Mouse (Mus musculus) liver, embryonic 14.5 days (tissue): ENCODE results near the gene Nkd2. TPM values are rescaled to one million over a fixed set of nuclear protein-coding genes. Genes with fewer than 3 reads are reported as not detected.
A peak's percentile ranks its signal among the peaks of the same experiment; 100 is the strongest.

Experiments used
- ATAC-seq: fragments of 200-750 bp; cut with Nextera tagmentation; 2 replicates; pipeline ENCODE4 v1.8.0; 2017; ENCODE audit warnings: moderate number of reproducible peaks, mild to moderate bottlenecking, moderate library complexity; ENCODE audit not compliant: insufficient read depth
- DNase-seq, 3 experiments: peaks; one replicate each; pipeline ENCODE4 v3.0.0-alpha.2; 2012 to 2013; ENCODE audit warnings: low read depth in 3 of 3, low spot score in 3 of 3
- H3K27ac ChIP-seq: fragments of 300-500 bp; sonication (generic); 2 replicates; pipeline ENCODE4 v1.5.1; 2014; ENCODE audit warnings: moderate library complexity, mild to moderate bottlenecking, control low read depth, inconsistent platforms
- H3K27me3 ChIP-seq: fragments of 300-500 bp; sonication (generic); 2 replicates; pipeline ENCODE4 v1.6.1; 2014; ENCODE audit warnings: mild to moderate bottlenecking, low read length, moderate library complexity; ENCODE audit not compliant: control insufficient read depth, insufficient read depth
- H3K36me3 ChIP-seq: fragments of 300-500 bp; sonication (generic); replicated peaks from 2 replicates; pipeline ENCODE4 v1.6.1; 2014; ENCODE audit warnings: low read depth; ENCODE audit not compliant: control insufficient read depth, insufficient read depth
- H3K4me1 ChIP-seq, 2 experiments: fragments of 200-500 bp in 1 of 2; fragments of 300-500 bp in 1 of 2; sonication (generic) in 1 of 2; replicated peaks; 2 replicates each; pipeline ENCODE4 v1.6.1; 2012 to 2014; ENCODE audit warnings: antibody characterized with exemption in 1 of 2, inconsistent platforms in 1 of 2, low read length in 1 of 2; ENCODE audit not compliant: control insufficient read depth in 2 of 2, insufficient read depth in 2 of 2
- H3K4me2 ChIP-seq: fragments of 300-500 bp; sonication (generic); 2 replicates; pipeline ENCODE4 v1.6.1; 2014; ENCODE audit warnings: low read depth, mild to moderate bottlenecking, control low read depth, moderate library complexity
- H3K4me3 ChIP-seq, 2 experiments: fragments of 200-500 bp in 1 of 2; fragments of 300-500 bp in 1 of 2; sonication (generic) in 1 of 2; 2 replicates each; pipeline ENCODE4 v1.5.1; 2012 to 2014; ENCODE audit warnings: low read depth in 2 of 2, low read length in 2 of 2, mild to moderate bottlenecking in 2 of 2, control low read depth in 1 of 2, inconsistent platforms in 1 of 2, moderate library complexity in 1 of 2; ENCODE audit not compliant: insufficient read depth in 1 of 2
- H3K9ac ChIP-seq: fragments of 300-500 bp; sonication (generic); replicated peaks from 2 replicates; pipeline ENCODE4 v1.6.1; 2014; ENCODE audit warnings: mild to moderate bottlenecking, control low read depth, moderate library complexity
- H3K9me3 ChIP-seq: fragments of 300-500 bp; sonication (generic); 2 replicates; pipeline ENCODE4 v1.6.1; 2016; ENCODE audit warnings: low read length, mixed read lengths; ENCODE audit not compliant: control insufficient read depth
- CTCF ChIP-seq: IDR thresholded peaks from 2 replicates; pipeline ENCODE4 v1.5.1; 2016; ENCODE audit warnings: antibody characterized with exemption, low read depth, control low read depth
- EP300 ChIP-seq: IDR thresholded peaks from 2 replicates; pipeline ENCODE4 v1.6.1; 2016; ENCODE audit warnings: antibody characterized with exemption, low read depth
- WGBS: fragments of 180-500 bp; shearing (Covaris S2); extraction: QIAGEN DNeasy Blood & Tissue Kit; methylation state at CpG from one replicate; pipeline ENCODE4 v1.1.7; 2014; ENCODE audit not compliant: insufficient replicate concordance; 5-methylcytosine and 5-hydroxymethylcytosine counted together
- polyA plus RNA-seq, 2 experiments: library from polyadenylated mRNA; depleted of rRNA in 1 of 2; stranded (reverse) in 1 of 2; unstranded in 1 of 2; fragments of >200 nt; fragmentation: Nextera tagmentation in 1 of 2; extraction: Ambion mirVana in 1 of 2; gene quantifications; 2 replicates each; pipeline versions ENCODE4 v1.2.1 to v1.2.3; 2012 to 2014

The Nkd2 gene
- polyA plus RNA-seq, 2 experiments, result 0.15 to 0.19 TPM

GRCm38 (mm10) chr13:73835791-73836190, 11.6 kb downstream of the Nkd2 start:
- no peaks in the 10 kb centered on the region for H3K36me3 ChIP-seq
- H3K9me3 ChIP-seq, result no peaks in the 10 kb centered on the region
- no peak overlapping the region for H3K9ac ChIP-seq
- H3K4me2 ChIP-seq, result no peak overlapping the region
- H3K4me3 ChIP-seq, result no peak overlapping the region
- no peak overlapping the region for H3K27ac ChIP-seq
- no peaks in the 10 kb centered on the region for H3K27me3 ChIP-seq
- DNase-seq, result no peak
- 44% methylated on average over 4 of the region's 4 CpGs for WGBS
- ATAC-seq, result no peak
- TF ChIP-seq CTCF (no peak), EP300 (no peak)
- no peaks in the 10 kb centered on the region for H3K4me1 ChIP-seq

- no peaks in the 10 kb centered on the region for H3K27me3 ChIP-seq
- TF ChIP-seq CTCF, result no peak
- no peak for TF ChIP-seq EP300
- no peaks in the 10 kb centered on the region for H3K4me1 ChIP-seq
- H3K27ac ChIP-seq, result no peak overlapping the region
- H3K36me3 ChIP-seq, result no peaks in the 10 kb centered on the region
- ATAC-seq (no peak), DNase-seq (no peak)
- WGBS, result 61% methylated on average over 12 of the region's 12 CpGs
- H3K4me2 ChIP-seq, result no peak overlapping the region
- no peaks in the 10 kb centered on the region for H3K9me3 ChIP-seq
- no peak overlapping the region for H3K9ac ChIP-seq
- no peak overlapping the region for H3K4me3 ChIP-seq
Observed at GRCm38 (mm10) chr13:73833809-73834208, 13.6 kb downstream of the Nkd2 start.

GRCm38 (mm10) chr13:73831486-73831885, 15.9 kb downstream of the Nkd2 start:
- Histone ChIP-seq H3K9ac (no peak overlapping the region), H3K4me2 (no peak overlapping the region), H3K27ac (no peak overlapping the region), H3K4me3 (no peak overlapping the region), H3K4me1 (no peaks in the 10 kb centered on the region), H3K9me3 (no peaks in the 10 kb centered on the region), H3K36me3 (no peaks in the 10 kb centered on the region), H3K27me3 (no peaks in the 10 kb centered on the region)
- 2% methylated on average over 2 of the region's 2 CpGs for WGBS
- TF ChIP-seq CTCF (peak; percentile 88), EP300 (no peak)
- ATAC-seq, result no peak
- DNase-seq, result peak in 2 of 3 experiments; percentile 20 to 33

- Histone ChIP-seq H3K27me3 (no peaks in the 10 kb centered on the region), H3K9me3 (no peaks in the 10 kb centered on the region), H3K9ac (no peak overlapping the region), H3K27ac (no peak overlapping the region), H3K4me1 (no peaks in the 10 kb centered on the region; a peak in 1 of 4 replicates), H3K4me3 (no peak overlapping the region), H3K36me3 (no peaks in the 10 kb centered on the region), H3K4me2 (no peak overlapping the region)
- TF ChIP-seq EP300 (no peak), CTCF (no peak)
- ATAC-seq (no peak), DNase-seq (no peak)
- 74% methylated on average over 8 of the region's 8 CpGs for WGBS
Observed at GRCm38 (mm10) chr13:73827243-73827642, 20.2 kb downstream of the Nkd2 start.

- Histone ChIP-seq H3K27ac (no peak overlapping the region), H3K4me3 (no peak overlapping the region), H3K9ac (no peak overlapping the region), H3K9me3 (no peaks in the 10 kb centered on the region), H3K4me2 (no peak overlapping the region), H3K4me1 (no peaks in the 10 kb centered on the region; a peak in 1 of 4 replicates), H3K36me3 (no peaks in the 10 kb centered on the region), H3K27me3 (no peaks in the 10 kb centered on the region)
- WGBS, result 54% methylated on average over 6 of the region's 6 CpGs
- ATAC-seq (no peak), DNase-seq (no peak)
- TF ChIP-seq EP300 (no peak), CTCF (no peak)
Observed at GRCm38 (mm10) chr13:73823711-73824110, 23.7 kb downstream of the Nkd2 start.
